Mouse (Mus musculus): ENCODE results near the gene Cox7a2.

The Cox7a2 gene

GRCm38 (mm10) chr9:79723090-79723489 is 36.6 kb downstream of the Cox7a2 start:
- no peak for DNase-seq

- DNase-seq, result no peak
Observed at GRCm38 (mm10) chr9:79721056-79721455, 38.6 kb downstream of the Cox7a2 start.

- no peak for DNase-seq
Observed at GRCm38 (mm10) chr9:79720143-79720542, 39.5 kb downstream of the Cox7a2 start.

- no peak for DNase-seq
Observed at GRCm38 (mm10) chr9:79719451-79719850, 40.2 kb downstream of the Cox7a2 start.

- DNase-seq, result no peak
Observed at GRCm38 (mm10) chr9:79718481-79719370, 41.0 kb downstream of the Cox7a2 start, which contains the start of gene Col12a1. TSS of gene Col12a1 (minus strand) at chr9:79718831.

GRCm38 (mm10) chr9:79717836-79718475 is 41.7 kb downstream of the Cox7a2 start:
- no peak for DNase-seq

- DNase-seq, result peak; percentile 27
Observed at GRCm38 (mm10) chr9:79716909-79717835, 42.5 kb downstream of the Cox7a2 start.

GRCm38 (mm10) chr9:79716496-79716895 is 43.2 kb downstream of the Cox7a2 start:
- DNase-seq, result no peak

GRCm38 (mm10) chr9:79714471-79715045 is 45.1 kb downstream of the Cox7a2 start:
- DNase-seq, result no peak

Measured in thymus, postnatal 25 days (tissue).